Mouse (Mus musculus) heart, embryonic 14.5 days (tissue): ENCODE measurements around the gene Hmgb1. TPM values are rescaled to one million over a fixed set of nuclear protein-coding genes. Genes with fewer than 3 reads are reported as not detected.
A peak's percentile ranks its signal among the peaks of the same experiment; 100 is the strongest.
"Not testable (repeated sequence)": the region's sequence is repeated elsewhere in the genome, so short reads cannot be mapped to it uniquely, and the experiment has no call there.

Source experiments
- ATAC-seq: fragments of 200-750 bp; cut with Nextera tagmentation; 2 replicates; pipeline ENCODE4 v1.8.0; 2017; ENCODE audit warnings: low read depth, moderate TSS enrichment; ENCODE audit not compliant: insufficient number of reproducible peaks, insufficient read depth, low FRiP score
- H3K27ac ChIP-seq, 2 experiments: fragments of 200-500 bp in 1 of 2; fragments of 300-500 bp in 1 of 2; sonication (generic) in 1 of 2; replicated peaks in 1 of 2; 2 replicates each; pipeline ENCODE4 v1.5.1; 2012 to 2014; ENCODE audit warnings: low read depth in 2 of 2, low read length in 2 of 2, control low read depth in 1 of 2, mild to moderate bottlenecking in 1 of 2, mixed read lengths in 1 of 2; ENCODE audit not compliant: control insufficient read depth in 1 of 2, insufficient read depth in 1 of 2
- H3K27me3 ChIP-seq: fragments of 300-500 bp; sonication (generic); 2 replicates; pipeline ENCODE4 v1.6.1; 2014; ENCODE audit warnings: mild to moderate bottlenecking, low read length, control low read depth; ENCODE audit not compliant: control insufficient read depth, insufficient read depth
- H3K36me3 ChIP-seq: fragments of 300-500 bp; sonication (generic); 2 replicates; pipeline ENCODE4 v1.6.1; 2014; ENCODE audit warnings: mild to moderate bottlenecking, control low read depth, low read length, mixed read lengths; ENCODE audit not compliant: control insufficient read depth, insufficient read depth
- H3K4me1 ChIP-seq, 2 experiments: fragments of 200-500 bp in 1 of 2; fragments of 300-500 bp in 1 of 2; sonication (generic) in 1 of 2; 2 replicates each; pipeline ENCODE4 v1.6.1; 2012 to 2014; ENCODE audit warnings: low read length in 2 of 2, control low read depth in 1 of 2, mixed read lengths in 1 of 2; ENCODE audit not compliant: control insufficient read depth in 2 of 2, insufficient read depth in 2 of 2
- H3K4me2 ChIP-seq: fragments of 300-500 bp; sonication (generic); 2 replicates; pipeline ENCODE4 v1.6.1; 2014; ENCODE audit warnings: mild to moderate bottlenecking, low read length
- H3K4me3 ChIP-seq, 2 experiments: fragments of 200-500 bp in 1 of 2; fragments of 300-500 bp in 1 of 2; sonication (generic) in 1 of 2; 2 replicates each; pipeline ENCODE4 v1.5.1; 2012 to 2014; ENCODE audit warnings: low read length in 2 of 2, mild to moderate bottlenecking in 2 of 2, control low read depth in 1 of 2, low read depth in 1 of 2, moderate library complexity in 1 of 2; ENCODE audit not compliant: control insufficient read depth in 1 of 2, insufficient read depth in 1 of 2
- H3K9ac ChIP-seq: fragments of 300-500 bp; sonication (generic); 2 replicates; pipeline ENCODE4 v1.6.1; 2014; ENCODE audit warnings: mild to moderate bottlenecking, low read length
- H3K9me3 ChIP-seq: fragments of 300-500 bp; sonication (generic); 2 replicates; pipeline ENCODE4 v1.6.1; 2016; ENCODE audit warnings: low read length, control low read depth; ENCODE audit not compliant: control insufficient read depth
- WGBS: fragments of 180-500 bp; shearing (Covaris S2); extraction: QIAGEN DNeasy Blood & Tissue Kit; methylation state at CpG from one replicate; pipeline ENCODE4 v1.1.7; 2014; 5-methylcytosine and 5-hydroxymethylcytosine counted together
- polyA plus RNA-seq: library from polyadenylated mRNA; unstranded; fragments of >200 nt; fragmentation: Nextera tagmentation; extraction: Ambion mirVana; gene quantifications from 2 replicates; pipeline ENCODE4 v1.2.1, GENCODE M21; 2014

The Hmgb1 gene
- polyA plus RNA-seq, 1 experiment from 2014 or later, result 751 TPM

GRCm38 (mm10) chr5:149147386-149148000 lies 36.8 kb downstream of the Hmgb1 start:
- WGBS, result 56% methylated on average over 8 of the region's 8 CpGs
- Histone ChIP-seq H3K9ac (no peak overlapping the region), H3K27me3 (no peaks in the 10 kb centered on the region)

GRCm38 (mm10) chr5:149146691-149147090 lies 37.6 kb downstream of the Hmgb1 start:
- no peak overlapping the region for H3K4me2 ChIP-seq
- H3K27me3 ChIP-seq, result no peaks in the 10 kb centered on the region
- no peak overlapping the region for H3K27ac ChIP-seq
- no peaks in the 10 kb centered on the region for H3K4me1 ChIP-seq
- no peaks in the 10 kb centered on the region for H3K36me3 ChIP-seq
- no peak overlapping the region for H3K4me3 ChIP-seq
- no peaks in the 10 kb centered on the region for H3K9me3 ChIP-seq
- no peak for ATAC-seq
- H3K9ac ChIP-seq, result no peak overlapping the region
- WGBS, result 75% methylated on average over 7 of the region's 7 CpGs

More at GRCm38 (mm10) chr5:149147386-149148000, 36.8 kb downstream of the Hmgb1 start:
- H3K4me1 ChIP-seq, result no peaks in the 10 kb centered on the region
- H3K9me3 ChIP-seq, result no peaks in the 10 kb centered on the region
- no peak overlapping the region for H3K4me2 ChIP-seq
- no peak overlapping the region for H3K27ac ChIP-seq
- H3K4me3 ChIP-seq, result no peak overlapping the region
- ATAC-seq, result no peak
- H3K36me3 ChIP-seq, result no peaks in the 10 kb centered on the region

GRCm38 (mm10) chr5:149143766-149144375 lies 40.4 kb downstream of the Hmgb1 start:
- Histone ChIP-seq H3K4me1 (no peaks in the 10 kb centered on the region), H3K4me2 (peak overlapping the region; percentile 8; the same call in 1 of the 2 replicates), H3K9ac (0 out of 2 replicates have a peak overlapping the region, but pooled peaks have one; percentile 25), H3K4me3 (no peak overlapping the region), H3K36me3 (no peaks in the 10 kb centered on the region), H3K9me3 (no peaks in the 10 kb centered on the region), H3K27me3 (no peaks in the 10 kb centered on the region), H3K27ac (peak overlapping the region; percentile 23 to 53; a peak in 2 of 4 replicates)
- no peak for ATAC-seq
- 65% methylated on average over 25 of the region's 25 CpGs for WGBS

GRCm38 (mm10) chr5:149141155-149141554 lies 43.1 kb downstream of the Hmgb1 start:
- not testable (repeated sequence) for H3K9me3 ChIP-seq, H3K4me1 ChIP-seq, ATAC-seq, H3K36me3 ChIP-seq, H3K4me3 ChIP-seq, H3K27me3 ChIP-seq, H3K27ac ChIP-seq, H3K4me2 ChIP-seq, H3K9ac ChIP-seq
- 93% methylated on average over 1 of the region's 1 CpGs for WGBS

GRCm38 (mm10) chr5:149140336-149140735 lies 44.0 kb downstream of the Hmgb1 start:
- peaks cover 4 to 15% of the 10 kb centered on the region in 2 experiments for H3K4me1 ChIP-seq
- no peaks in the 10 kb centered on the region for H3K27me3 ChIP-seq
- no peak for ATAC-seq
- no peak overlapping the region for H3K4me3 ChIP-seq
- H3K4me2 ChIP-seq, result no peak overlapping the region
- H3K9me3 ChIP-seq, result no peaks in the 10 kb centered on the region
- WGBS, result 55% methylated on average over 9 of the region's 9 CpGs
- no peak overlapping the region for H3K9ac ChIP-seq
- H3K27ac ChIP-seq, result no peak overlapping the region
- H3K36me3 ChIP-seq, result no peaks in the 10 kb centered on the region

GRCm38 (mm10) chr5:149138087-149138486 lies 46.2 kb downstream of the Hmgb1 start:
- H3K27me3 ChIP-seq, ATAC-seq: not testable (repeated sequence)
- 86% methylated on average over 6 of the region's 6 CpGs for WGBS

GRCm38 (mm10) chr5:149137447-149137846 lies 46.8 kb downstream of the Hmgb1 start:
- no peaks in the 10 kb centered on the region for H3K9me3 ChIP-seq
- H3K4me2 ChIP-seq, result no peak overlapping the region
- 34% methylated on average over 3 of the region's 3 CpGs for WGBS
- no peaks in the 10 kb centered on the region for H3K27me3 ChIP-seq
- H3K4me3 ChIP-seq, result no peak overlapping the region
- H3K9ac ChIP-seq, result no peak overlapping the region
- H3K4me1 ChIP-seq, result peaks cover 10 to 28% of the 10 kb centered on the region in 2 experiments
- no peak for ATAC-seq
- H3K36me3 ChIP-seq, result no peaks in the 10 kb centered on the region
- H3K27ac ChIP-seq, result no peak overlapping the region

More at GRCm38 (mm10) chr5:149138087-149138486, 46.2 kb downstream of the Hmgb1 start:
- not testable (repeated sequence) for H3K4me3 ChIP-seq, H3K4me2 ChIP-seq, H3K9ac ChIP-seq, H3K9me3 ChIP-seq, H3K36me3 ChIP-seq, H3K27ac ChIP-seq
- H3K4me1 ChIP-seq, result peaks cover 10 to 28% of the 10 kb centered on the region in 2 experiments
